Mouse (Mus musculus): ENCODE measurements at regions not wholly inside any gene's neighbourhood (a gene's known extent, or its start where the extent isn't known, plus 50 kb on each side); places are given as distances from the start of the nearest gene placed in this dataset.

GRCm38 (mm10) chr8:35991936-35992603 is 226.5 kb downstream of the Gm19410 start:
- DNase-seq (ENCODE audit: low read depth) = peak; percentile 56

- no peak for DNase-seq (ENCODE audit: low read depth)
Measured at GRCm38 (mm10) chr8:35996330-35997077, 230.9 kb downstream of the Gm19410 start.

- DNase-seq (ENCODE audit: low read depth) = no peak
Measured at GRCm38 (mm10) chr8:35999584-35999983, 234.0 kb downstream of the Gm19410 start.

- no peak for DNase-seq (ENCODE audit: low read depth)
Measured at GRCm38 (mm10) chr8:36004387-36004786, 238.8 kb downstream of the Gm19410 start.

GRCm38 (mm10) chr8:36005536-36005935 is 239.9 kb downstream of the Gm19410 start:
- DNase-seq (ENCODE audit: low read depth) = no peak

- no peak for DNase-seq (ENCODE audit: low read depth)
Measured at GRCm38 (mm10) chr8:36007724-36008123, 242.1 kb downstream of the Gm19410 start.

- no peak for DNase-seq (ENCODE audit: low read depth)
Measured at GRCm38 (mm10) chr8:36009565-36009964, 244.0 kb downstream of the Gm19410 start.

GRCm38 (mm10) chr8:36010446-36011217 is 245.0 kb downstream of the Gm19410 start:
- DNase-seq (ENCODE audit: low read depth) = peak; percentile 58

GRCm38 (mm10) chr8:36014862-36015261 is 249.3 kb downstream of the Gm19410 start:
- no peak for DNase-seq (ENCODE audit: low read depth)

GRCm38 (mm10) chr8:36016321-36017114 is 250.9 kb downstream of the Gm19410 start:
- peak; percentile 55 for DNase-seq (ENCODE audit: low read depth)

GRCm38 (mm10) chr8:36018993-36019753 is 253.6 kb downstream of the Gm19410 start:
- DNase-seq (ENCODE audit: low read depth) = no peak

GRCm38 (mm10) chr8:36019895-36020294 is 254.3 kb downstream of the Gm19410 start:
- DNase-seq (ENCODE audit: low read depth) = no peak

GRCm38 (mm10) chr8:36027586-36027985 is 262.0 kb downstream of the Gm19410 start:
- DNase-seq (ENCODE audit: low read depth) = no peak

GRCm38 (mm10) chr8:36028121-36028955 is 262.7 kb downstream of the Gm19410 start:
- DNase-seq (ENCODE audit: low read depth) = peak; percentile 45

- no peak for DNase-seq (ENCODE audit: low read depth)
Measured at GRCm38 (mm10) chr8:36029445-36029844, 263.9 kb downstream of the Gm19410 start.

GRCm38 (mm10) chr8:36030237-36030636 is 264.6 kb downstream of the Gm19410 start:
- DNase-seq (ENCODE audit: low read depth) = no peak

GRCm38 (mm10) chr8:36031966-36032719 is 266.6 kb downstream of the Gm19410 start:
- DNase-seq (ENCODE audit: low read depth) = no peak

GRCm38 (mm10) chr8:36035339-36035738 is 269.7 kb downstream of the Gm19410 start:
- DNase-seq (ENCODE audit: low read depth) = no peak

- DNase-seq (ENCODE audit: low read depth) = no peak
Measured at GRCm38 (mm10) chr8:36036271-36036670, 270.7 kb downstream of the Gm19410 start.
